Mouse (Mus musculus) left cerebral cortex, postnatal 36 days (tissue): ENCODE measurements around the gene Ttc30a2. TPM values are rescaled to one million over a fixed set of nuclear protein-coding genes. Genes with fewer than 3 reads are reported as not detected.
"Not testable (repeated sequence)": the region's sequence is repeated elsewhere in the genome, so short reads cannot be mapped to it uniquely, and the experiment has no call there.

Experiments used
- DNase-seq, 2 experiments: peaks; one replicate each; pipeline ENCODE4 v3.0.0; 2021 to 2022; ENCODE audit warnings: low spot score in 2 of 2, mixed read lengths in 1 of 2
- intact Hi-C: fragments of 180-260 bp; cut with DNase I; formaldehyde crosslinking; loops from one replicate; pipeline ENCODE4 v1.15.1; 2025
- total RNA-seq, 2 experiments: library from RNA; stranded (reverse); gene quantifications; 2 replicates each; pipeline ENCODE4 v1.2.3; 2021

Ttc30a2 gene
- total RNA-seq, 2 experiments from 2014 or later = 0.25 to 0.27 TPM

- intact Hi-C loops = no loop called here
- no peak for DNase-seq
Measured at GRCm38 (mm10) chr2:75982626-75983025, 4.7 kb upstream of the Ttc30a2 start.

- intact Hi-C loops = not testable (repeated sequence)
- DNase-seq = peak; percentile 75 to 83
Measured at GRCm38 (mm10) chr2:75981440-75982081, 3.6 kb upstream of the Ttc30a2 start, which contains the start of gene Ttc30a1. Gene Ttc30a1, minus strand, starts transcription at chr2:75981967.

DNA sequence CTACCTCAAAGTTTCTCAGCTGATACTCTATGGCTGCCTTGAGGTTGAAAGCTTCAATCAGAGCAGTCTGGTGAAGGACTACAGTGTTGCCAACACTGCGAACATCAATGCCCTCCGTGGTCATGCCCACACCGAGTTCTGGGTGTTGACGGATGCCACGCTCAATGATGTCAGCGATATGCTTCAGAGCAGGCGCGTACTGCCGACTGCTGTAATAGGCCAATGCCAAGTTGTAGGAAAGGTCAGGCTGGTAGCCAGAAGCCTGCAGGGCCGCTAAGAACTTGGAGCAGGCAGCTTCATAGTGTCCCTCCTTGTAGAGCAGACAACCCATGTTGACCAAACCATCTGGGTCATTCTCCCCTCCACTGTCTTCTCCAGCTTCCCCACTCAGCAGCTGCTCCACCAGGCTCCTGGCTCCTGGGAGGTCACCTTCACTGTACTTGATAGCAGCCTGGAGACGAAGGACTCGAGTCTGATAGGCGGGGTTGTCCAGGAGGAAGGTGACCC lies 3.0 kb upstream of the Ttc30a2 start:
- intact Hi-C loops, DNase-seq: not testable (repeated sequence)

- intact Hi-C loops = not testable (repeated sequence)
Measured at GRCm38 (mm10) chr2:75976070-75976469, 1.9 kb downstream of the Ttc30a2 start.

GRCm38 (mm10) chr2:75974131-75974530 lies 3.8 kb downstream of the Ttc30a2 start:
- intact Hi-C loops = no loop called here
- no peak for DNase-seq

More at GRCm38 (mm10) chr2:75976070-75976469, 1.9 kb downstream of the Ttc30a2 start:
- not testable (repeated sequence) for DNase-seq

GRCm38 (mm10) chr2:75964972-75965371 lies 13.0 kb downstream of the Ttc30a2 start:
- intact Hi-C loops = loop anchor here (1.0 to 10.0 kb wide), 3 partner anchors 82 to 358 kb away; no protein-coding TSS in a partner anchor
- peak; percentile 59 to 67 for DNase-seq

- peak; percentile 39 to 47 for DNase-seq
Measured at GRCm38 (mm10) chr2:75964512-75964911, 13.5 kb downstream of the Ttc30a2 start.

GRCm38 (mm10) chr2:75964051-75964450 lies 13.9 kb downstream of the Ttc30a2 start:
- intact Hi-C loops = loop anchor here (10.0 kb wide), 1 partner anchor 179 kb away; no protein-coding TSS in a partner anchor
- DNase-seq = no peak

More at GRCm38 (mm10) chr2:75964512-75964911, 13.5 kb downstream of the Ttc30a2 start:
- intact Hi-C loops = loop anchor here (10.0 kb wide), 1 partner anchor 180 kb away; no protein-coding TSS in a partner anchor

GRCm38 (mm10) chr2:75963211-75963840 lies 14.6 kb downstream of the Ttc30a2 start:
- intact Hi-C loops = loop anchor here (10.0 kb wide), 1 partner anchor 179 kb away; no protein-coding TSS in a partner anchor
- no peak for DNase-seq

GRCm38 (mm10) chr2:75960366-75961330 lies 17.3 kb downstream of the Ttc30a2 start:
- peak; percentile 29 to 40 for DNase-seq
- intact Hi-C loops = loop anchor here (10.0 kb wide), 1 partner anchor 176 kb away; no protein-coding TSS in a partner anchor

DNA sequence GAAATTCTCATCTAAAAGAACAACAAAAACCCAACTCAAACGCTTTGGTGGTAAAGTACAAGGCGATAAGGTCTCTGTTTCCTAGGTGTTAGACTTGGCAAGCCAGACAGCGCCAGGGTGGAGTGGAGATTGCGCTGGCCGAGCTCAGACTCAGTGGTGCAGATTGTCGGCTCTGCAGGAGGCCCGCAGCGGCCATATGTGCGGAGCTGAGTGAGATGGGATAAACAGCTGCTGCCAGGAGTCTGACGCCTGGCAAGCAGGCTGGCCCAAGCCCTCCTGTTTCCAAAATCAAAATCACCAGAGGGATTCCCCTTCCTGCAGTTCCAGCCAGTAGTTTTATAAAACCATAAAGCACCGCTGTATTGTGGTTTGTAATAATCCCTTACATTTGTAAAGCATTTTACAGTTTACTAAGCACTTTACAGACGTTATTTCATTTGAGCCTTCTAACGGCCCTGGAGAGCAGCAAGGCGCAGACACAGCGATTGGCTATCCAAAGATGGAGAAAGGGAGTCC lies 18.1 kb downstream of the Ttc30a2 start:
- DNase-seq = no peak
- intact Hi-C loops = loop anchor here (10.0 kb wide), 1 partner anchor 175 kb away; no protein-coding TSS in a partner anchor

DNA sequence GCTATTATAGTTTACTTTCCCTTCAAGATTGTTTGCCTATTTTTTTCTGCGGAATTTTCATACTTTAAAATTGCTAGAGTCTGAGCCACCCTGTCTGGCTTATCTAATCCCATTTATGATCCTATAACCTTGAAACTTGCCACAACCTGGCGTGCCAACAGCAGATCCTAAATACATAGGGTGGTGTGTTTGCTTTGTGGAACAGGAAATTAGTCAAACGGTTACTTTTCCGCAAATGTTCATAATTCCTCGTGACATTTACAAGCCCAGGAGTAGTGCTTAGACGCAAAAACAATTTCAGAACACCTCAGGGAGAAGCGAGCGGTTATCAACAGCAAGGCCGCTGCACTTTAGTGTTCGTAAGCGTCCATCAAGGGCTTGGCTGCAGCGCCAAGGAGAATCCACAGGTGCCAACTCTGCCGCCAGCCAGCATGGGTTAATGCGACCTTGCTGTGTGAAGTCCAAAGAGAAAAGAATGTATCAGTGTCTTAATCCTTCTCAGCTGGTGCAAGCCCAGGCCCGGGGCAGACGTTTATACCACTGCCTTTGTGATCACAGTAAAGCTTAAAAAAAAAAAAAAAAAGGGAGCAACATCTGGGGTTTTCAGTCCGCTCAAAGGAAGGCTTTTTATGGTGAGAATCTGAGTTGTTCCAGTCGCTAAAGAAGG lies 18.7 kb downstream of the Ttc30a2 start:
- intact Hi-C loops = no loop called here
- no peak for DNase-seq

GRCm38 (mm10) chr2:75955709-75956108 lies 22.3 kb downstream of the Ttc30a2 start:
- intact Hi-C loops = no loop called here
- no peak for DNase-seq

DNA sequence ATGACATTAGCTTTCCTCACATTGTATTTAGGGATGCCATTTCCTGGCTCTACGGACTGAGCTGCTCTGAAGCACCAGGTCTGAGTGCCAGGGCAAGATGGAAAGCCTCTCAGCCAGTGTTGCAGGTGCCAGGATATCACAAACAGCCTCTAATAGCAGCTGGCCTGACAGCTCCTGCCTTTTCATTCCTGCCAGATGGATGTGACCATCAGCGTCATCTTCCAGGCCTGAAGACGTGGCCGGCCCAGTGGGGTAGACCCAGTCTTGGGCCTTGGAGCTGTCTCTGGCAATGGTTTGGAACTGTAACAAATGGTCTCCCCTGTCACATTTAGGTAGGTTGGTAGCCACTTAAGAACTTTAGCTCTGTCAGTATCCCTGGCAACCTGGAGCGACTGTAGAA lies 24.6 kb downstream of the Ttc30a2 start:
- DNase-seq = no peak
- intact Hi-C loops = no loop called here

GRCm38 (mm10) chr2:75950685-75951084 lies 27.3 kb downstream of the Ttc30a2 start:
- intact Hi-C loops = no loop called here
- DNase-seq = no peak

- peak; percentile 81 to 82 for DNase-seq
Measured at GRCm38 (mm10) chr2:75938117-75939063, 39.6 kb downstream of the Ttc30a2 start, which contains the start of gene Ttc30b. Gene Ttc30b, minus strand, starts transcription at chr2:75938585.

DNA sequence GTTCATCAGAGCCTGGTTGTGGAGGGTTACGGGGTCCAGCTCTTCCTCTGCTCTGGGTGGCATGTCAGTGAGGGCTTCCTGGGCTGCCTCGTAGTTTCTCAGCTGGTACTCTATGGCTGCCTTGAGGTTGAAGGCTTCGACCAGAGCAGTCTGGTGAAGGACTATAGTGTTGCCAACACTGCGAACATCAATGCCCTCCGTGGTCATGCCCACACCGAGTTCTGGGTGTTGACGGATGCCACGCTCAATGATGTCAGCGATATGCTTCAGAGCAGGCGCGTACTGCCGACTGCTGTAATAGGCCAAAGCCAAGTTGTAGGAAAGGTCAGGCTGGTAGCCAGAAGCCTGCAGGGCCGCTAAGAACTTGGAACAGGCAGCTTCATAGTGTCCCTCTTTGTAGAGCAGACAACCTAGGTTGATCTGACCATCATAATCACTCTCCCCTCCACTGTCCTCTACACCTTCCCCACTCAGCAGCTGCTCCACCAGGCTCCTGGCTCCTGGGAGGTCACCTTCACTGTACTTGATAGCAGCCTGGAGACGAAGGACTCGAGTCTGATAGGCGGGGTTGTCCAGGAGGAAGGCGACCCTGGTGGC lies 40.4 kb downstream of the Ttc30a2 start:
- DNase-seq = not testable (repeated sequence)

More at GRCm38 (mm10) chr2:75938117-75939063, 39.6 kb downstream of the Ttc30a2 start, which contains the start of gene Ttc30b:
- intact Hi-C loops = no loop called here

More for the DNA sequence above, 40.4 kb downstream of the Ttc30a2 start:
- intact Hi-C loops = not testable (repeated sequence)
